Mouse (Mus musculus) stomach, embryonic 14.5 days (tissue): ENCODE data around the gene Syngr1. TPM values are rescaled to one million over a fixed set of nuclear protein-coding genes. Genes with fewer than 3 reads are reported as not detected.
A peak's percentile ranks its signal among the peaks of the same experiment; 100 is the strongest.

Source experiments
- ATAC-seq: fragments of 200-750 bp; cut with Nextera tagmentation; 2 replicates; pipeline ENCODE4 v1.8.0; 2017; ENCODE audit warnings: low read depth, moderate TSS enrichment; ENCODE audit not compliant: insufficient number of reproducible peaks, insufficient read depth, low FRiP score
- H3K27ac ChIP-seq: fragments of 300-500 bp; sonication (generic); 2 replicates; pipeline ENCODE4 v1.5.1; 2014; ENCODE audit warnings: mild to moderate bottlenecking, low read length, moderate library complexity, mixed read lengths
- H3K27me3 ChIP-seq: fragments of 300-500 bp; sonication (generic); 2 replicates; pipeline ENCODE4 v1.6.1; 2014; ENCODE audit warnings: low read length, control low read depth, mixed read lengths; ENCODE audit not compliant: control insufficient read depth, insufficient read depth
- H3K36me3 ChIP-seq: fragments of 300-500 bp; sonication (generic); 2 replicates; pipeline ENCODE4 v1.6.1; 2014; ENCODE audit warnings: mild to moderate bottlenecking, control low read depth, low read length, moderate library complexity, mixed read lengths; ENCODE audit not compliant: control insufficient read depth, insufficient read depth
- H3K4me1 ChIP-seq: fragments of 300-500 bp; sonication (generic); 2 replicates; pipeline ENCODE4 v1.6.1; 2014; ENCODE audit warnings: low read length, control low read depth, mixed read lengths; ENCODE audit not compliant: control insufficient read depth, insufficient read depth
- H3K4me2 ChIP-seq: fragments of 300-500 bp; sonication (generic); replicated peaks from 2 replicates; pipeline ENCODE4 v1.6.1; 2014; ENCODE audit warnings: low read depth, low read length, control low read depth
- H3K4me3 ChIP-seq: fragments of 300-500 bp; sonication (generic); 2 replicates; pipeline ENCODE4 v1.5.1; 2014; ENCODE audit warnings: low read depth, low read length, control low read depth
- H3K9ac ChIP-seq: fragments of 300-500 bp; sonication (generic); replicated peaks from 2 replicates; pipeline ENCODE4 v1.6.1; 2014; ENCODE audit warnings: low read depth, mild to moderate bottlenecking, control low read depth, low read length, moderate library complexity, mixed read lengths
- H3K9me3 ChIP-seq: fragments of 300-500 bp; sonication (generic); 2 replicates; pipeline ENCODE4 v1.6.1; 2016; ENCODE audit warnings: low read depth, low read length, control low read depth; ENCODE audit not compliant: control insufficient read depth
- WGBS: fragments of 180-500 bp; shearing (Covaris S2); extraction: QIAGEN DNeasy Blood & Tissue Kit; methylation state at CpG from one replicate; pipeline ENCODE4 v1.1.7; 2014; 5-methylcytosine and 5-hydroxymethylcytosine counted together
- polyA plus RNA-seq: library from polyadenylated mRNA; unstranded; fragments of >200 nt; fragmentation: Nextera tagmentation; extraction: Ambion mirVana; gene quantifications from 2 replicates; pipeline ENCODE4 v1.2.1, GENCODE M21; 2014

Gene Syngr1
- polyA plus RNA-seq, 1 experiment from 2014 or later: 38.8 TPM

- Histone ChIP-seq H3K4me2 (no peak overlapping the region), H3K9ac (no peak overlapping the region), H3K9me3 (no peaks in the 10 kb centered on the region), H3K27me3 (no peaks in the 10 kb centered on the region), H3K4me1 (no peaks in the 10 kb centered on the region; the same call in 1 of the 2 replicates), H3K36me3 (peaks cover 63% of the 10 kb centered on the region), H3K4me3 (no peak overlapping the region), H3K27ac (no peak overlapping the region)
- 87% methylated on average over 10 of the region's 10 CpGs for WGBS
- ATAC-seq: no peak
These were observed 61.5 kb downstream of the Syngr1 start for GRCm38 (mm10) chr15:80152663-80153062.

GRCm38 (mm10) chr15:80153757-80154156 is 62.6 kb downstream of the Syngr1 start:
- no peaks in the 10 kb centered on the region for H3K27me3 ChIP-seq
- ATAC-seq: no peak
- H3K9me3 ChIP-seq: no peaks in the 10 kb centered on the region
- peaks cover 64% of the 10 kb centered on the region for H3K36me3 ChIP-seq
- H3K4me3 ChIP-seq: no peak overlapping the region
- peaks cover 4% of the 10 kb centered on the region; the same call in 1 of the 2 replicates for H3K4me1 ChIP-seq
- no peak overlapping the region for H3K4me2 ChIP-seq
- no peak overlapping the region for H3K9ac ChIP-seq
- 77% methylated on average over 11 of the region's 11 CpGs for WGBS
- no peak overlapping the region for H3K27ac ChIP-seq

- Histone ChIP-seq H3K27ac (no peak overlapping the region), H3K4me1 (peaks cover 11% of the 10 kb centered on the region; the same call in 1 of the 2 replicates), H3K4me3 (no peak overlapping the region), H3K9me3 (no peaks in the 10 kb centered on the region), H3K27me3 (no peaks in the 10 kb centered on the region), H3K9ac (no peak overlapping the region), H3K4me2 (no peak overlapping the region), H3K36me3 (peaks cover 58% of the 10 kb centered on the region)
- 92% methylated on average over 8 of the region's 8 CpGs for WGBS
- ATAC-seq: no peak
These were observed 64.6 kb downstream of the Syngr1 start for GRCm38 (mm10) chr15:80155707-80156106.

- Histone ChIP-seq H3K27me3 (no peaks in the 10 kb centered on the region), H3K4me3 (no peak overlapping the region), H3K36me3 (peaks cover 67% of the 10 kb centered on the region), H3K4me2 (no peak overlapping the region), H3K9ac (no peak overlapping the region), H3K27ac (peak overlapping the region; percentile 95; the same call in 1 of the 2 replicates), H3K4me1 (peaks cover 11% of the 10 kb centered on the region; the same call in 1 of the 2 replicates), H3K9me3 (no peaks in the 10 kb centered on the region)
- WGBS: 85% methylated on average over 22 of the region's 22 CpGs
- ATAC-seq: no peak
These were observed 66.2 kb downstream of the Syngr1 start for GRCm38 (mm10) chr15:80157197-80157943.

DNA sequence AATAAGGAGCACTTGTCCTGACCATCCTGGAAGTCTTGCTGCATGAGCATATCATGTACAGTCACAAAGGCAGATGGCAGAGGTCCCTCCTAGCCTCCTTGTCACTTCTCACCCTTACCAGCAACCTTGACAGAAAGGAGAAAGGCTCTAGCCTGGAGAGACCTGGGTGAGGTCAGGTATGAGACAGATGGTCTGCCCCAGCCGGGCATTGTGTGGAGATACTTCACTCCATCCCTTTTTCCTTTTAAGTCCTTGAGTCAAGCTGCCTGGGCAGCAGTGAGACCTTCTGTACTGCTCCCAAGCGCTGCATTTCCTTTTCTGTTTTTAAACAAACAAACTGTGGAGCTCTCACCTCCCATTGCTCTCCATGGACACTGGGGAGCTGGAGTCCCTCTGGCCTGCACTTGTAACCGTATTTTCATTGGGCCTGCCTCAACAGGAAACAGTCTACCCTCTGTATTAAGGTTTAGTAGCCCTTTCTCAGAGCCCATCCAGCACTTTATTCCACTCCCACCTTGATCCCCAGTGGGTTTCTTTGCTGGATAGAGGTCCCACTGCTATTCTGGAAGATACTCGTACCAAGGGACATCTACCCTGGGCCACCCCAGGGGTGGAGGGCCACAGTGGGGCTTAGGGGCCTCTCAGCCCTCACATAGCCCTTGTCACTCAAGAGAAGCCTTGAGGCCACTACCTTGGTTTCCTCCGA is 67.0 kb downstream of the Syngr1 start:
- WGBS: 59% methylated on average over 5 of the region's 5 CpGs
- H3K27ac ChIP-seq: peak overlapping the region; percentile 95
- H3K27me3 ChIP-seq: no peaks in the 10 kb centered on the region
- no peak overlapping the region for H3K4me2 ChIP-seq
- peaks cover 11% of the 10 kb centered on the region; the same call in 1 of the 2 replicates for H3K4me1 ChIP-seq
- peaks cover 64% of the 10 kb centered on the region for H3K36me3 ChIP-seq
- ATAC-seq: no peak
- no peak overlapping the region for H3K9ac ChIP-seq
- no peak overlapping the region for H3K4me3 ChIP-seq
- no peaks in the 10 kb centered on the region for H3K9me3 ChIP-seq

DNA sequence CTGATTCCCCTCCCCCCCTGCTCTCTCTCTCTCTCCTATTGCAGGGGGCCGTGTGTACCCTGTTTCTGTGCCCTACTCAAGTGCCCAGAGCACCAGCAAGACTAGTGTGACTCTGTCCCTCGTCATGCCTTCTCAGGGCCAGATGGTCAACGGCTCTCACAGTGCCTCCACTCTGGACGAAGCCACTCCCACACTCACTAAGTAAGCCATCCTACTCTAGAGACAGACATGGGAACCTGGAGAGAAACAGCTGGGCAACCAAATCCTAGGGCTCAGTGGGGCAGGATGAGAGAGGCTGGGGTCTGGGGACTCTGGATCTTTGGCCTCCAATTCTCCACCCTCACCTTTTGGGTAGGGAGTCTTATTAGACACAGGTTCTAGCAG is 67.6 kb downstream of the Syngr1 start:
- H3K9ac ChIP-seq: no peak overlapping the region
- H3K9me3 ChIP-seq: no peaks in the 10 kb centered on the region
- H3K4me3 ChIP-seq: no peak overlapping the region
- no peak overlapping the region for H3K4me2 ChIP-seq
- peaks cover 59% of the 10 kb centered on the region for H3K36me3 ChIP-seq
- peak overlapping the region; percentile 95 for H3K27ac ChIP-seq
- H3K4me1 ChIP-seq: peaks cover 11% of the 10 kb centered on the region; the same call in 1 of the 2 replicates
- WGBS: 46% methylated on average over 4 of the region's 4 CpGs
- no peaks in the 10 kb centered on the region for H3K27me3 ChIP-seq
- ATAC-seq: no peak

DNA sequence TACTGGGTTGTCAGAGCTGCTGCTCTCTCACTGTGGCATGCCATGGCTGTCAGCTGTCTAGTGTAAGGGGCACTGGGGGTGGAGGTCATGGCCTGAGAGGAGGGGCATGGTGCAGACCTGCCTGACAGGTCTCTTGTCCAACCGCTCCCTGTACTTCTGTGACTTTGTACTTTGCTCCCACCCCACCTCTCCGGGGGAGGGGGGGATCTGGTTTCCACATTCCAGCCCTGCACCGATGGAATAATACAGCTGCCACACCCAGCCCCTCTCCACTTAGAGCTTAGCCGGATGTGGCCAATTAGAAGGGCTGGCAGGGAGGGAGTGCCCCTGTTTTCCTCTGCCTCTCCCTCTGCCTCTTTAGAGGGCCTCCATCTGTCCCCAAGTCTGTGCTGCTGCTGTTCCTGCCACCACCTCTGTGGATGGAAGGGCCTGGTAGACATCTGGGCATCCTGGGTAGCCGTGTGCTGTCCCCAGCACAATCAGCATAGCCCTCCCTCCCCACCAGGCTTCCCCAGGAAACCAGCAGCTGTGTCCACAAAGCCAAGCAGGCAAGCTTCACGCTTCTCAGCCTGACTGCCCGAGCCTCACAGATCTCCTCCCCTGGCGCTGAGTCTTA is 68.3 kb downstream of the Syngr1 start:
- Histone ChIP-seq H3K36me3 (peaks cover 52% of the 10 kb centered on the region), H3K9me3 (no peaks in the 10 kb centered on the region), H3K27ac (peak overlapping the region; percentile 95), H3K9ac (no peak overlapping the region), H3K4me3 (no peak overlapping the region), H3K27me3 (no peaks in the 10 kb centered on the region), H3K4me2 (0 out of 2 replicates have a peak overlapping the region, but pooled peaks have one; percentile 5), H3K4me1 (peaks cover 11% of the 10 kb centered on the region; the same call in 1 of the 2 replicates)
- WGBS: 26% methylated on average over 8 of the region's 8 CpGs
- ATAC-seq: peak; percentile 86

GRCm38 (mm10) chr15:80160223-80160622 is 69.1 kb downstream of the Syngr1 start:
- H3K9me3 ChIP-seq: no peaks in the 10 kb centered on the region
- H3K4me3 ChIP-seq: no peak overlapping the region
- H3K27me3 ChIP-seq: no peaks in the 10 kb centered on the region
- WGBS: 79% methylated on average over 13 of the region's 13 CpGs
- H3K4me1 ChIP-seq: peaks cover 11% of the 10 kb centered on the region; the same call in 1 of the 2 replicates
- H3K4me2 ChIP-seq: no peak overlapping the region
- H3K27ac ChIP-seq: peak overlapping the region; percentile 95
- no peak for ATAC-seq
- no peak overlapping the region; the same call in 1 of the 2 replicates for H3K9ac ChIP-seq
- peaks cover 44% of the 10 kb centered on the region for H3K36me3 ChIP-seq
